Mouse (Mus musculus) B cell, adult 2 months (primary cell): ENCODE measurements around the gene Ctsk.

ENCODE experiments used
- DNase-seq, 2 experiments: peaks; one replicate each; pipeline ENCODE4 v3.0.0; 2022

The Ctsk gene

GRCm38 (mm10) chr3:95526111-95526510 is 27.1 kb downstream of the Ctsk start:
- no peak for DNase-seq

- DNase-seq = peak; percentile 78
Observed at GRCm38 (mm10) chr3:95526622-95527211, 27.7 kb downstream of the Ctsk start, which contains the start of gene Ctss. Gene Ctss (plus strand): TSS chr3:95526786.

- DNase-seq = peak; percentile 37 to 49
Observed at GRCm38 (mm10) chr3:95529814-95530213, 30.8 kb downstream of the Ctsk start.

- no peak for DNase-seq
Observed at GRCm38 (mm10) chr3:95531025-95531424, 32.0 kb downstream of the Ctsk start.

- DNase-seq = no peak
Observed at GRCm38 (mm10) chr3:95533364-95533763, 34.3 kb downstream of the Ctsk start.

- no peak for DNase-seq
Observed at GRCm38 (mm10) chr3:95534927-95535326, 35.9 kb downstream of the Ctsk start.

- DNase-seq = no peak
Observed at GRCm38 (mm10) chr3:95538936-95539335, 39.9 kb downstream of the Ctsk start.

GRCm38 (mm10) chr3:95539837-95540236 is 40.8 kb downstream of the Ctsk start:
- DNase-seq = no peak

GRCm38 (mm10) chr3:95541186-95541585 is 42.1 kb downstream of the Ctsk start:
- peak; percentile 48 to 60 for DNase-seq

- no peak for DNase-seq
Observed at GRCm38 (mm10) chr3:95542171-95542570, 43.1 kb downstream of the Ctsk start.

- no peak for DNase-seq
Observed at GRCm38 (mm10) chr3:95542981-95543380, 43.9 kb downstream of the Ctsk start.

GRCm38 (mm10) chr3:95550176-95550575 is 51.1 kb downstream of the Ctsk start:
- DNase-seq = no peak

GRCm38 (mm10) chr3:95553986-95554385 is 54.9 kb downstream of the Ctsk start:
- no peak for DNase-seq
